Mouse (Mus musculus) cerebellum, adult 8-10 months (tissue): ENCODE data around the gene Olfr860.
"Not testable (repeated sequence)": the region's sequence is repeated elsewhere in the genome, so short reads cannot be mapped to it uniquely, and the experiment has no call there.

Experiments used
- DNase-seq: peaks from one replicate; pipeline ENCODE4 v3.0.0; 2022

Olfr860 gene

DNA sequence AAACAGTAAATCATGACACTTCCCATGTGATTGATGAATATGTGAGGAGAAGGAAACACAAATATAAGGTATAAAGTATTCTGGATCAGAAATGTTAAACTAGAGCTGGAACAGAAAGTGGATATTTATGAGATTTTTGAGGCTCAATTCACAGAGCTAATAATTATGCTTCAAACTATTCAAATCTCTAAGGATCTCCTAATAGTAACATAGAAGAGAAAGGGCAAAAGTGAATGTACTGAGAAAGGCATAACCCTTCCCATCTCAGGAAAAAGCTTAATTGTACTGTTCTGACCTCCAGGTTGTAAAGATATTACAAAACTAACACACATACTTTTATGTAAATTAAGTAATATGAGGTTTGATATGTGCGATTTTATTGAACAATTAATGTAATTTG lies at the start of gene Olfr860:
Gene Olfr860 (minus strand): TSS at position 101 of the 400 bp plus-strand sequence.
- DNase-seq: no peak

DNA sequence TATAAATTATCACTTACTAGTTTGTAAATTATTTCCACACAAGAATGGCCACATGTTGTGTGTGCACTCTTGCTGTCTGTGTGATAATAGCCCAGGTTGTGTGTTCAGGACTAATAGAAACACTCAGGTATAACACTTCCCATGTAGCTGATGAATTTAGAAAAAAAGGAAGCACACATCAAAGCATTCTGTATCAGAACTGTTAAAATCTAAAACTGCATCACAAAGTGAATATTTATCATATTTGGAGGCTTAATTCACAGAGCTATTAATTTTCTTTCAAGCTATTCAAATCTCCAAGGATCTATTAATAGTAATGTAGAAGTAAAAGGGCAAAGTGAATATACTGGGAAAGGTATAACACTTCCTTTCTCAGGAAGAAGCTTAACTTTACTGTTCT lies 38.4 kb upstream of the Olfr860 start, which contains the start of gene Olfr862:
Gene Olfr862 (minus strand): TSS at position 101 of the 400 bp plus-strand sequence.
- no peak for DNase-seq

- DNase-seq: not testable (repeated sequence)
Measured at GRCm38 (mm10) chr9:19804606-19805005, 44.9 kb downstream of the Olfr860 start, which contains the start of gene Olfr859. Gene Olfr859, plus strand, starts transcription at chr9:19804906.

DNA sequence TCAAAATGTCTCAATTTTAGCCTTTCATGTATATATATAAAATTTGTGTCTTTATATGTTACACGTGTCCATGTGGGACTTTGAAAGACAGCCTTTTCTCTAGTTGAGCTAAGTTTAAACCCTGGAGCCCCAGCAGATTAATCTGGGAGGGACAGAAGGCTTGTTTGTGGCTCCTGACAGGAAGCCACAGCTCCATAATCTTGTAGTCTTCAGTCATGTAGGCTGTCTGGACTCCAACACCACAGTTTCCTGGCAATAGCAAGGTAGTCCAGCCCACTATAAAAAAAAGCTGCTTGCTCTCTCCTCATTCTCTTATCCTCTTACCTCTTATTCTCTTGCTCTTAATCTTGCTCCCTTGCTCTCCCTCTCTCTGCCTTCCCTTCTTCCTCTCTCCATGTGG lies 46.5 kb downstream of the Olfr860 start:
- no peak for DNase-seq
